Mouse (Mus musculus) limb, embryonic 14.5 days (tissue): ENCODE data around the gene Asb7. TPM values are rescaled to one million over a fixed set of nuclear protein-coding genes. Genes with fewer than 3 reads are reported as not detected.

Source experiments
- ATAC-seq: fragments of 200-750 bp; cut with Nextera tagmentation; 2 replicates; pipeline ENCODE4 v1.8.0; 2017; ENCODE audit warnings: low read depth, moderate number of reproducible peaks, moderate TSS enrichment; ENCODE audit not compliant: low FRiP score
- DNase-seq: peaks from one replicate; pipeline ENCODE4 v3.0.0-alpha.2; 2015; ENCODE audit warnings: low spot score
- H3K27ac ChIP-seq: fragments of 300-500 bp; sonication (generic); replicated peaks from 2 replicates; pipeline ENCODE4 v1.5.1; 2014; ENCODE audit warnings: low read depth, mild to moderate bottlenecking, low read length, moderate library complexity, mixed read lengths
- H3K27me3 ChIP-seq: fragments of 300-500 bp; sonication (generic); 2 replicates; pipeline ENCODE4 v1.6.1; 2014; ENCODE audit warnings: low read length, mixed read lengths; ENCODE audit not compliant: control insufficient read depth, insufficient read depth
- H3K36me3 ChIP-seq: fragments of 300-500 bp; sonication (generic); 2 replicates; pipeline ENCODE4 v1.6.1; 2014; ENCODE audit warnings: mild to moderate bottlenecking, low read length, moderate library complexity, mixed read lengths; ENCODE audit not compliant: control insufficient read depth, insufficient read depth
- H3K4me1 ChIP-seq: fragments of 300-500 bp; sonication (generic); 2 replicates; pipeline ENCODE4 v1.6.1; 2014; ENCODE audit warnings: antibody characterized with exemption, low read length, mixed read lengths; ENCODE audit not compliant: control insufficient read depth, insufficient read depth
- H3K4me2 ChIP-seq: fragments of 300-500 bp; sonication (generic); replicated peaks from 2 replicates; pipeline ENCODE4 v1.6.1; 2014; ENCODE audit warnings: low read depth, mild to moderate bottlenecking, low read length, moderate library complexity; ENCODE audit not compliant: severe bottlenecking
- H3K4me3 ChIP-seq: fragments of 300-500 bp; sonication (generic); replicated peaks from 2 replicates; pipeline ENCODE4 v1.5.1; 2014; ENCODE audit warnings: low read length
- H3K9ac ChIP-seq: fragments of 300-500 bp; sonication (generic); 2 replicates; pipeline ENCODE4 v1.6.1; 2014; ENCODE audit warnings: mild to moderate bottlenecking, low read depth, low read length, moderate library complexity; ENCODE audit not compliant: severe bottlenecking
- H3K9me3 ChIP-seq: fragments of 300-500 bp; sonication (generic); 2 replicates; pipeline ENCODE4 v1.6.1; 2016; ENCODE audit warnings: low read length; ENCODE audit not compliant: control insufficient read depth
- POLR2A ChIP-seq: fragments of 200-500 bp; IDR thresholded peaks from 2 replicates; pipeline ENCODE4 v1.8.0; 2012; ENCODE audit warnings: inconsistent platforms, mild to moderate bottlenecking, moderate library complexity, borderline replicate concordance; ENCODE audit not compliant: insufficient read depth, insufficient read length; ENCODE audit errors: extremely low read depth
- WGBS: fragments of 180-500 bp; shearing (Covaris S2); extraction: QIAGEN DNeasy Blood & Tissue Kit; methylation state at CpG from one replicate; pipeline ENCODE4 v1.1.7; 2014; 5-methylcytosine and 5-hydroxymethylcytosine counted together
- polyA plus RNA-seq, 2 experiments: library from polyadenylated mRNA; depleted of rRNA in 1 of 2; stranded (reverse) in 1 of 2; unstranded in 1 of 2; fragments of >200 nt; fragmentation: Nextera tagmentation in 1 of 2; extraction: Ambion mirVana in 1 of 2; gene quantifications; 2 replicates each; pipeline versions ENCODE4 v1.2.1 to v1.2.3; 2012 to 2014

Asb7 gene
- polyA plus RNA-seq (2012; rRNA removed): 8.7 and 8.8 TPM in 2 replicates
- polyA plus RNA-seq (2014; fragmentation: Nextera tagmentation; extraction: Ambion mirVana): 13.5 and 14.8 TPM in 2 replicates

DNA sequence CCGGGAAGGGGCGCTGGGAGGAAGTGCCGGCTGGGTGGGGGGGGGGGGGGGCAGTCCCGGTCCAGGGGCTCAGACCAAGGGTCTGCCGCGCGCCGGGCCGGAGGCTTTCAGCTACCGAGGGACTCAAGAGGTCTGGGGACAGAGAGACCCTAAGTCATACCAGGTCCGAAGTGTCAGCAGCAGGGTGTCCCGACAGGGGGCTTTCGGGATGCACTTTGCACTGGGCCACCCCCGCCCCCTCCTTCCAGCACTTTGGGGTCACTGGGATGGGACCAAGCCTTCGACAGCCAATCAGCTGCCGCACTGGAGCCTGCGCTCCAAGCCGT is at the start of gene Asb7:
Gene Asb7, minus strand, starts transcription at position 303 of the 326 bp plus-strand sequence.
- peak within 1 kb of the TSS; percentile 93 for H3K4me2 ChIP-seq
- WGBS: 1% methylated on average over 15 of the region's 18 CpGs
- TF ChIP-seq POLR2A: no peak
- peak within 1 kb of the TSS; percentile 76 for H3K4me3 ChIP-seq
- H3K36me3 ChIP-seq: peaks cover 11% of the 10 kb centered on the region
- H3K27me3 ChIP-seq: no peaks in the 10 kb centered on the region
- H3K4me1 ChIP-seq: peaks cover 7% of the 10 kb centered on the region; the same call in 1 of the 2 replicates
- no peaks in the 10 kb centered on the region for H3K9me3 ChIP-seq
- H3K9ac ChIP-seq: peak within 1 kb of the TSS; percentile 80
- H3K27ac ChIP-seq: peak within 1 kb of the TSS; percentile 80
- no peak for DNase-seq
- ATAC-seq: peak; percentile 17; the same call in 1 of the 2 replicates

DNA sequence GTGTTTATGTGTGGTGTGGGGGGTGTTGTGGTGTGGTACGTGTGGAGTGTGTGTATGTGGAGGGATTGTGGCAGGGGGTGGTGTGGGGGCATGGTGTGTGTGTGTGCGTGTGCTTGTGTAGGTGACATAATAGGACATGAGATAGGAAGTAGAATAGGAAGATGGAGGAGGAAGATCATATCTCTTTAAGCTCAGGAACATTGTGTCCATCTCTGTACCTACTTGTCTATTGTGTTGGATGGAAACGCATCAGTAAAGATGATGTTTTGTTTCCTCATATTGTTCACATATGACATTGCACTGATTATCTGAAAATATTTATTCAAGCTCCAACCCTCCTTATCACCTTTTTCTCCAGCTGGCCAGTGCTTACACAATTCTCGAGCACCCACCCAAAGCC is 48.0 kb upstream of the Asb7 start:
- Histone ChIP-seq H3K9ac (no peak overlapping the region), H3K4me2 (no peak overlapping the region), H3K27ac (no peak overlapping the region), H3K9me3 (no peaks in the 10 kb centered on the region), H3K4me3 (no peak overlapping the region), H3K36me3 (no peaks in the 10 kb centered on the region), H3K4me1 (no peaks in the 10 kb centered on the region), H3K27me3 (no peaks in the 10 kb centered on the region)
- WGBS: 92% methylated on average over 4 of the region's 4 CpGs
- no peak for ATAC-seq
- DNase-seq: no peak
- TF ChIP-seq POLR2A: no peak

DNA sequence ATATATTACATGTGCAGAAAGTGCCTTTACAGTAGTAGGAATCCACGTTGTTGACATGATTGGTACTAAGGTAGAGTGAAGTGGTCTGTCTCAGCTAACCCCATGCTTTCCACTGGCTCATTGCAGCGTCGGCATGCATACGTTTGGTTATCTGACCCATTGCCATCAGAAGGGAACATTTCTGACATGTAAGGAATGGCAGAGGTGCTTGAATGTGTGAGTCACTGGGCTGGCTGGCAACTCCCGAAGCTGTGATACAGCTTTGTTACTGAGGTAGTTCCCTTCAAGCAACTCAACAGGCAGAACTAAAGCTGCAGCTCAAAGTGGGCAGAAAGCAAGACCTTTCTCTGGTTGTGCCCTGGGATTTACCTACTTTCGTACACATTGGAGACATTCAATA is 45.6 kb upstream of the Asb7 start:
- DNase-seq: no peak
- H3K4me1 ChIP-seq: no peaks in the 10 kb centered on the region
- H3K27me3 ChIP-seq: no peaks in the 10 kb centered on the region
- no peak overlapping the region for H3K4me2 ChIP-seq
- H3K9ac ChIP-seq: no peak overlapping the region
- WGBS: 88% methylated on average over 6 of the region's 6 CpGs
- no peaks in the 10 kb centered on the region for H3K36me3 ChIP-seq
- no peak for TF ChIP-seq POLR2A
- H3K27ac ChIP-seq: no peak overlapping the region
- no peak for ATAC-seq
- H3K9me3 ChIP-seq: no peaks in the 10 kb centered on the region
- H3K4me3 ChIP-seq: no peak overlapping the region

GRCm38 (mm10) chr7:66734466-66734865 is 45.1 kb upstream of the Asb7 start:
- TF ChIP-seq POLR2A: no peak
- H3K27me3 ChIP-seq: no peaks in the 10 kb centered on the region
- H3K9me3 ChIP-seq: no peaks in the 10 kb centered on the region
- no peak for DNase-seq
- H3K4me1 ChIP-seq: no peaks in the 10 kb centered on the region
- H3K4me2 ChIP-seq: no peak overlapping the region
- no peak overlapping the region for H3K27ac ChIP-seq
- no peaks in the 10 kb centered on the region for H3K36me3 ChIP-seq
- H3K4me3 ChIP-seq: no peak overlapping the region
- no peak overlapping the region for H3K9ac ChIP-seq
- 93% methylated on average over 4 of the region's 4 CpGs for WGBS
- ATAC-seq: no peak

DNA sequence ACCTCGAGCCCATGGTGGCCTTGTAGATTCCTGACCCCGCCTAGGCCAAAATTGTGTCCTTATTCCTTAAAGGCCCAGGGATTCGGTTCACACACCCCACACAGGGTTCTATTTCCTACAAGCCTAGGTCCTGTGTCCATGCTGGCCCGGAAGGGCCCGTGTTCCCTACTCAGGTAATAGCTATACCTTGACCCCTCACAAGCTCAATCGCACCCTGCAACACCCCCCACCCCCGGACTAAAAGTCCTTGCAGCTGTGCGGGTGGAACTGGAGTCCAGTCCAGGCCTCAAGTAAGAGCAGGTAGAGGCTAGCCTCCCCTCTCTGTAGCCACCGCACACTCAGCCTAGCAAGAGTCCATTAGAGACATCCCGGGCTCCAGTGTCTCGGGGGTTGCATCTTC is 44.5 kb upstream of the Asb7 start:
- no peak overlapping the region for H3K4me2 ChIP-seq
- H3K4me3 ChIP-seq: no peak overlapping the region
- WGBS: 92% methylated on average over 11 of the region's 11 CpGs
- no peaks in the 10 kb centered on the region for H3K36me3 ChIP-seq
- DNase-seq: no peak
- no peak for TF ChIP-seq POLR2A
- H3K4me1 ChIP-seq: no peaks in the 10 kb centered on the region
- no peak overlapping the region for H3K9ac ChIP-seq
- H3K27ac ChIP-seq: no peak overlapping the region
- H3K27me3 ChIP-seq: no peaks in the 10 kb centered on the region
- no peak for ATAC-seq
- H3K9me3 ChIP-seq: no peaks in the 10 kb centered on the region

DNA sequence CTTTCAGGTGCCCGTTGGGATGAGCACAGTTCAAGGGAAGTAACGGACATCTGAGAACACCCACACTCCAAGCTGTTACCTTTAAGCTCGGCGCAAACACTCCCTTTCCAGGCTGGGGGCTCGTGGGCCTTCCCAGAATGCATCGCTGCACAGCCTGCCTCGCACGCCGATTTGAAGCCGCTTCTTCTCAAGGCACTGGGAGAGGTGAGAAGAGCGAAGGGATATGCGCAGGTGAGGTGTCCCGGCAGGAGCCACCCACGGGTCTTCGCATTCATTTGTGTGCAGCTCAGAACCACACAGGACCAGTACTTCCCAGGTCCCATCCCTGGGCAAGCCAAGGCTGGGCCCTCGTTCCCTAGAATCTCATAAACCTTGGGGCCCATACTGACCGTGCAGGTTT is 44.0 kb upstream of the Asb7 start:
- DNase-seq: no peak
- Histone ChIP-seq H3K27me3 (no peaks in the 10 kb centered on the region), H3K9me3 (no peaks in the 10 kb centered on the region), H3K9ac (no peak overlapping the region), H3K4me1 (no peaks in the 10 kb centered on the region), H3K4me2 (no peak overlapping the region), H3K36me3 (no peaks in the 10 kb centered on the region), H3K27ac (no peak overlapping the region), H3K4me3 (no peak overlapping the region)
- no peak for ATAC-seq
- TF ChIP-seq POLR2A: no peak
- 93% methylated on average over 17 of the region's 17 CpGs for WGBS
